Mouse (Mus musculus) heart, adult 10 weeks (tissue): Measurements from ENCODE around the gene Capn1. TPM values are rescaled to one million over a fixed set of nuclear protein-coding genes. Genes with fewer than 3 reads are reported as not detected.

Experiments used
- polyA plus RNA-seq: library from polyadenylated mRNA; stranded (reverse); fragments of 350-450 nt; fragmentation: Illumina TruSeq; extraction: RNeasy Lipid Tissue Mini Kit (QIAGEN cat#74804); gene quantifications from one replicate; pipeline ENCODE4 v1.2.3, GENCODE M21; 2014; ENCODE audit warnings: low read depth, low replicate concordance

Gene Capn1
- polyA plus RNA-seq: 16.4 TPM

DNA sequence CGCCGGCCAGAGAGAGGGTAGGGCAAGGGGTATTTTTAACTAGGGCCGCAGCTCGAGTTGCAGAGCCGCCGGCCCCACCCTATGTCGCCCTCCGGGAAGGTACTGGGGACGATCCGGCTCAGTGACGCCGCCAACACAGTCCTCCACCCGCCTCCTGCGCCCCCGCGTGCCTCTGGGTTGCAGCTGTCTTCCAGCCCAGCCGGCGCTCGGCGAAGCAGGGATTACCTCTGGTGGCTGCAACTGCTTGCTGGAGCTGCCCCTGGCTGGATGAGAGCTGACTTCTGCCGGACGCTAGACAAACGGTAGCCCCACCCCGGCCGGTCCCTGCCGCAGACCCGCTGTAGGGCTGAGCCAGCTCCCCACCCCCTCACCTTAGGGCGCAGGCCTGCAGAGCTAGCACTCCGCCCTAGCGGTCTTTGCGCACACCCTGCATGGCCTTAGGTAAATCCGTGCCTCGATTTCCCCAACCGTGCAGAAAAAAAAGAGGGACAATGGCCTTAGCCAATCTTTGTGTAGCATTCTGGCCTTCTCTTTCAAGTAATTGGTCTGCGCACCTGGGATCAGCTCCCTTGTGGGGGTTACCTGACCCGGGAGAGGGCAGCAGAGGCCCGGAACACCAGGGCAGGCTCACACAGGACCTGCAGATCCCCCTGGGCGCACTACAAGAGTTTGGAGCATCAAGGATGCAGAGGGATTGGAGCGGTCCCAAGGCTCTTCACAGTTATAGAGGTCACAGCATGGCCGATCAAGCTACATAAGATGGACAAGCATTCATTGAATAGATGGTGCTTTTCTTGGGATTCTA lies at the start of gene Capn1:
Gene Capn1 (minus strand): TSS at position 387 of the 805 bp plus-strand sequence.

DNA sequence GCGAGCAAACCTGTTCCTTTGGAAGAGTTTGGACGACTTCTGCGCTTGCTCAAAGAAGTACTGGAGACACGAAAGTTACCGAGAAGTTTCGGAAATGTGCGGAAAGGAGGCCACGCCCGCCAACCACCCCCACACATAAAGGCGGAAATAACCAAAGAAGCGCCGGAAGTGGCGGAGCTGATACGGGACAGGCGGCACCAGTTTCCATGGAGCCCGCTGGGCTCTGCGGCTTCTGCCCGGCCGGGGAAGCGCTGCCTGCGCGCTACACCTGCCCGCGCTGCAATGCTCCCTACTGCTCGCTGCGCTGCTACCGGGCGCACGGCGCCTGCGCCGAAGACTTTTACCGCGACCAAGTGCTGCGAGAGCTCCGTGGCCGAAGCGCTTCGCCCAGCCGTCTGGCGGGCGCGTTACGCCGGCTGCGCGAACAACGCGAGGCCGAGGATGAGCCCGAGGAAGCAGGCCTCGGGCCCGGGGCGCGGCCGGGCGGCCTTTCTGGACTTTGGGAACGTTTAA lies 45.4 kb upstream of the Capn1 start, which contains the start of gene Znhit2:
Gene Znhit2 (plus strand): TSS at position 172 of the 513 bp plus-strand sequence.

DNA sequence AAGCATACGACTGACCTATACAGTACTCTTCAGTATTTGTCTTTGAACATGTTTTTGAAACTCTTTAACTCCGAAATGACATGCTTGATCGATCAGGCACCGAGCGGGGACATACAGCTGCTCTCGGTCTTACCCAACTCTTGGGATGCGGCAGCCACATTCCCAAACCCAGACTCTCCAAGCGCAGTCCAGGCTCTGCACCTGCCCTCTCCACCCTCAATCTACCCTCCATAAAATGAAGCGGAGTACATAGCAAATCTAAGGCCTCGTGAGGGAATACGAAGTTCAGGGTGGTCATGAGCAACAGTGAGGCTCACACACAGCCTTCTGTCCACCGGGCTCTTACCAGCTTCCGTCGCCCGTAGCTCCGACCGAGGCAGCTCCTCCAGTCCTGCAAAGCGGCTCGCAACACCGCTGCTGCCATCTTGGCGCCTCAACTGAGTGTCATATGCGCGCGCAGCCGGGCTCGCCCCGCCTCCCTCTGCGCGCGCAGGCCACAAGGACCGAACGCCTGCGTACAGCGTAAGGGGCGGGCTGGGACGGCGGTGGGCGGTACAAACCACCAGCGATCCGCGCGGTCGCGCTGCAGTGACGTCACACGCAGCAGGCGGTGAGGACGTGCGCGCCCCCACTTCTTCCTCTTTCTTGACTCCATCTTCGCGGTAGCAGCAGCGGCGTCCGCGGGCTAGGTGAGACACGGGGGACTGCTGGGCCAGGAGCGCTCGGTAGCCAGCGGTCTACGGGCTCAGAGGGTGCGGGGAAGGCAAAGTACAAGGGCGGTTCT lies 41.8 kb upstream of the Capn1 start, which contains the start of the genes Mrpl49 and Fau:
Gene Mrpl49 (minus strand): TSS at position 473 of the 784 bp plus-strand sequence.
Gene Fau (plus strand): TSS at position 532 of the 784 bp plus-strand sequence.

DNA sequence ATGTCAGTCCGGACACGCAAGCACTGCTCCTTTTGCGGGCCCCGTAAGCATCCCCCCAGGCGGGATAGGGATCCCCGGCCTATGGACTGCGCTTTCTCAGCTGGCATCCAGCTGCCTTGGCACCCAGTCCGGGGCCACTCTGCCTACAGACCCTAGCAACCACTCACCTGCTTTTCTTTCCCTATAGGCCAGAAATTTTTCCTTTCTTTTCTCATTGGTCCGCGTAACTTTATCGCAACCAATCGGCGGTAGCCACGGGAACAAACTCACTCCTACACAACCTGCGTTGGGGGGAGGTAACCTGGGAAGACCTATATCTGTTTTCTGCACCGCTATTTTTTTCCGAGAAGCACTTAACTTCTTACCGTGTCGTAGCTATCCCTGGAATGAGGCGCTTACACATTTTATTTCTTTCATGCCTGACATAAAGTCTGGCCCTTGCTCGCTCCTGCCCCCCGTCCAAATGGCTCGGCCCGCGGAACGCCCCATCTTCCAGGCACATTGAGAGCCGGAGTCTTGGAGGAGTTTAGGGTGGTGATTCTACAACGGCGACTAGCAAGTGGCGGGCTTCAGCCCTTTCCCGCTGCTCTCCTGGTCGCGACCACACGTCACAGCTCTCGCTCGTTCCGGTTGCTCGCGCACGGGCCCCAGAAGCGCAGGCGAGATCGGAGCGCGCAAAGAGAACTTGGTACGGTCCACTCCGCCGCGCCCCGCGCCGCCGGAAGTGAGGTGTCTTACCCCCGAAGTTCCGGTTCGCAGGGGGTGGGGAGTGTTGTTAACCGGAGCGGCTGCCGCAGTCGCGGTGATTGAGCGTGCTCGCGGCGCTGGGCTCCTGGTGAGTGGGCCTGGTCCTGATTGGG lies 30.8 kb upstream of the Capn1 start, which contains the start of gene Syvn1:
Gene Syvn1 (plus strand): TSS at position 283 of the 860 bp plus-strand sequence.

DNA sequence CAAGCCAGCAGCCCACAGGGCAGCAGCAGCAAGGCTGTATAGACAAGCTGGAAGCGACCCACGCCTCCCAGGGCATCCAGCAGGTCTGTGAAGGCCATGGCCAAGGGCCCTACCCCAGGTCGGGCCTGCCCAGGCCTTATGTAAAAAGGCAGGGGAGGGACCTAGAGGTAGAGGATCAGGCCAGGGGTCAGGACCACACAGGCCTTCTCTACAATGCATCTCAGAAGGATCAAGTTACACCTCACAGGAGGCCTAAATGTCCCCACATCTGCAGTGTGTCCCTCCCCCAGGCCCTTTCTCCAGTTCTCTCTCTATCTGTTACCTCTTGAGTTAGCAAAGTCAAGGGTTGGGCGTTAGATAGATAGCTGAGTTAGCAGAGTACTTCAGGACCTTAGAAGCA lies 29.7 kb downstream of the Capn1 start, which contains the start of gene Slc22a20:
Gene Slc22a20 (minus strand): TSS at position 101 of the 400 bp plus-strand sequence.

DNA sequence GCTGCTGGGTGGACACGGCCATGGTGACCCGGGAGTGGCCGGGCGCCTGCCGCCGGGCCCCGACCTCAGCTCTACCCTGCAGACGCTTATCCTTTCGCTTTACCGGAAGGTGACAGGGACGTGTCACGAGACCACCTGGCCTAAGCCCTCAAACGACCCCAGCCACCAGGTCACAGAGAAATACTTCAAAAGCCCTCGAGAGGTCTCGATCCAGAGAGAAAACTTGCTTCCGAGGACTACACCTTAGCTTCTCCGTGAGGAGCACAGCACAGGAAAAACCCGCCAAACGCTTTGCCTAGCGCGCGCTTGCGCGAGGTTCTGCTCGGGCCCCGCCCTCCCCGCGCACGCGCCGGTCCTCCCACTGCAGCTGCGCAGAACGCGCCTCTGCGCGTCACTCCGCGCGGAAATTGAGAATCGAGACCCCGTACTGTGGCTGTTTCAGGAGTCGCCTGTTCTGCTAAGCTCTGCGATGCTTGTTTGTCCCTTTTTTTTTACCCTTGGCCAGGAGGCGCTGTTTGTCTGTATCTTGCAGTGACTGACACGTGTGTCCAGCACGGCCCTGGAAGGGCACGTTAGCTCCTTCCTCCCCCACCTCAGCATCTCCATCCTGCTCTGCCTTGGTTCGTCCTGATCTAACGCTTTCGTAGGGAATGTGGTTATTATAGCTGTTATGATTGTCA lies 51.7 kb downstream of the Capn1 start, which contains the start of gene Pola2:
Gene Pola2 (minus strand): TSS at position 320 of the 680 bp plus-strand sequence.

Other genes with a start within 250 kb of the Capn1 start
- gene Scyl1, start 244.5 kb downstream of the Capn1 start, polyA plus RNA-seq: 64.9 TPM
- 5.4 TPM for gene Frmd8, start 140.6 kb downstream of the Capn1 start, polyA plus RNA-seq
- 3.4 TPM for gene Slc25a45, start 138.1 kb downstream of the Capn1 start, polyA plus RNA-seq
- gene Tigd3, start 121.7 kb downstream of the Capn1 start, polyA plus RNA-seq: 0.63 TPM
- 69.5 TPM for gene Dpf2, start 102.9 kb downstream of the Capn1 start, polyA plus RNA-seq
- 7.8 TPM for gene Cdc42ep2, start 91.1 kb downstream of the Capn1 start, polyA plus RNA-seq
- 15.0 TPM for gene Pola2, start 51.7 kb downstream of the Capn1 start, polyA plus RNA-seq
- gene Slc22a20, start 29.8 kb downstream of the Capn1 start, polyA plus RNA-seq: not detected
- gene Syvn1, start 30.7 kb upstream of the Capn1 start, polyA plus RNA-seq: 20.9 TPM
- gene Mrpl49, start 41.9 kb upstream of the Capn1 start, polyA plus RNA-seq: 46.2 TPM
- 507 TPM for gene Fau, start 41.9 kb upstream of the Capn1 start, polyA plus RNA-seq
- gene Znhit2, start 45.3 kb upstream of the Capn1 start, polyA plus RNA-seq: 8.5 TPM
- 6.3 TPM for gene Tm7sf2, start 52.5 kb upstream of the Capn1 start, polyA plus RNA-seq
- gene Vps51, start 61.3 kb upstream of the Capn1 start, polyA plus RNA-seq: 20.9 TPM
- gene Tmem262, start 64.1 kb upstream of the Capn1 start, polyA plus RNA-seq: not detected
- not detected for gene Gm28374, start 66.4 kb upstream of the Capn1 start, polyA plus RNA-seq
- 21.3 TPM for gene Zfpl1, start 69.1 kb upstream of the Capn1 start, polyA plus RNA-seq
- not detected for gene Cdca5, start 69.1 kb upstream of the Capn1 start, polyA plus RNA-seq
- not detected for gene AC131692.1, start 78.5 kb upstream of the Capn1 start, polyA plus RNA-seq
- not detected for gene Naaladl1, start 89.9 kb upstream of the Capn1 start, polyA plus RNA-seq
- gene Sac3d1, start 102.8 kb upstream of the Capn1 start, polyA plus RNA-seq: 10.2 TPM
- gene Snx15, start 112.4 kb upstream of the Capn1 start, polyA plus RNA-seq: 20.5 TPM
- 0.92 TPM for gene Batf2, start 125.1 kb upstream of the Capn1 start, polyA plus RNA-seq
- gene Arl2, start 125.7 kb upstream of the Capn1 start, polyA plus RNA-seq: 55.0 TPM
- gene Majin, start 168.5 kb upstream of the Capn1 start, polyA plus RNA-seq: not detected
- gene Gpha2, start 210.5 kb upstream of the Capn1 start, polyA plus RNA-seq: not detected
- gene Ppp2r5b, start 220.0 kb upstream of the Capn1 start, polyA plus RNA-seq: 33.6 TPM
- gene Atg2a, start 225.8 kb upstream of the Capn1 start, polyA plus RNA-seq: 15.8 TPM